Mouse (Mus musculus): ENCODE results near the gene Lrrk2. TPM values are rescaled to one million over a fixed set of nuclear protein-coding genes. Genes with fewer than 3 reads are reported as not detected.
A peak's percentile ranks its signal among the peaks of the same experiment; 100 is the strongest.
"Not testable (repeated sequence)": the region's sequence is repeated elsewhere in the genome, so short reads cannot be mapped to it uniquely, and the experiment has no call there.

The Lrrk2 gene
- polyA plus RNA-seq, 1 experiment from 2014 or later, result 8.3 TPM

- no peaks in the 10 kb centered on the region for H3K36me3 ChIP-seq (ENCODE audit: insufficient read depth)
- H3K27me3 ChIP-seq (ENCODE audit: insufficient read depth, low read length), result no peaks in the 10 kb centered on the region
- no peaks in the 10 kb centered on the region for H3K9me3 ChIP-seq (ENCODE audit: low read depth, low read length)
- H3K9ac ChIP-seq, result no peak overlapping the region
- 79% methylated on average over 4 of the region's 4 CpGs for WGBS
- no peak overlapping the region for H3K4me3 ChIP-seq (ENCODE audit: low read depth, low read length)
- DNase-seq, result no peak
- no peak overlapping the region for H3K27ac ChIP-seq (ENCODE audit: low read depth)
- ATAC-seq (ENCODE audit: insufficient read depth), result no peak
- no peak for TF ChIP-seq CTCF (IDR thresholded peaks at IDR 0.05; ENCODE audit: low read depth)
- no peak overlapping the region for H3K4me2 ChIP-seq
- no peaks in the 10 kb centered on the region for H3K4me1 ChIP-seq (ENCODE audit: insufficient read depth)
Observed at GRCm38 (mm10) chr15:91806463-91806862, 133.5 kb downstream of the Lrrk2 start.

GRCm38 (mm10) chr15:91835319-91835718, 162.3 kb downstream of the Lrrk2 start:
- Histone ChIP-seq H3K9ac (no peak overlapping the region), H3K36me3 (ENCODE audit: insufficient read depth) (no peaks in the 10 kb centered on the region), H3K4me1 (ENCODE audit: insufficient read depth) (no peaks in the 10 kb centered on the region), H3K9me3 (ENCODE audit: low read depth, low read length) (no peaks in the 10 kb centered on the region), H3K27me3 (ENCODE audit: insufficient read depth, low read length) (no peaks in the 10 kb centered on the region), H3K27ac (ENCODE audit: low read depth) (no peak overlapping the region), H3K4me3 (ENCODE audit: low read depth, low read length) (no peak overlapping the region), H3K4me2 (no peak overlapping the region)
- WGBS, result 70% methylated on average over 6 of the region's 6 CpGs
- ATAC-seq (ENCODE audit: insufficient read depth), result no peak
- DNase-seq, result no peak
- TF ChIP-seq CTCF (IDR thresholded peaks at IDR 0.05; ENCODE audit: low read depth), result no peak

DNA sequence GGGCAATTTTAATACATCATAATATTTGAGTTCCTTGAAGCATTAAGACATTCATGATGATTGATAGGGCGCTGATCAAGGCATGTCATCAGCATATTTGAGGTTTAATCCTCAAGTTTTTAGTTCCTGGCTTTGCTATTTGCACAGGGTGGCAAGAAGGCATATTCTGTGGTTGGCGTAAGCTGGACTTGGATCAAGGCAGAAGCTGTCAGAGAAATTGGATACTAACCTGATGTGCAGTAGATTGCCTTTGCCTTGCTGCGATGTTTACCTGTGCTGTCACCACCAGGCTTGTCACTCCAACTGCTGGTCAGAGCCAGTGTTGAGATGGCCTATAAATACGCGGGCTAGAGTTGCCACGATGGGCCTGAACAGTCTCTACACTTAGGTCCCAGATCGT, 165.0 kb downstream of the Lrrk2 start, which contains the start of gene Smgc:
Gene Smgc (plus strand): TSS at position 301 of the 400 bp plus-strand sequence.
- Histone ChIP-seq H3K27me3 (ENCODE audit: insufficient read depth, low read length) (no peaks in the 10 kb centered on the region), H3K36me3 (ENCODE audit: insufficient read depth) (no peaks in the 10 kb centered on the region), H3K4me1 (ENCODE audit: insufficient read depth) (no peaks in the 10 kb centered on the region), H3K9ac (no peak within 1 kb of the TSS), H3K4me3 (ENCODE audit: low read depth, low read length) (no peak within 1 kb of the TSS), H3K27ac (ENCODE audit: low read depth) (no peak within 1 kb of the TSS), H3K9me3 (ENCODE audit: low read depth, low read length) (no peaks in the 10 kb centered on the region), H3K4me2 (no peak within 1 kb of the TSS)
- DNase-seq, result no peak
- ATAC-seq (ENCODE audit: insufficient read depth), result no peak
- 79% methylated on average over 7 of the region's 7 CpGs for WGBS
- TF ChIP-seq CTCF (IDR thresholded peaks at IDR 0.05; ENCODE audit: low read depth), result no peak

DNA sequence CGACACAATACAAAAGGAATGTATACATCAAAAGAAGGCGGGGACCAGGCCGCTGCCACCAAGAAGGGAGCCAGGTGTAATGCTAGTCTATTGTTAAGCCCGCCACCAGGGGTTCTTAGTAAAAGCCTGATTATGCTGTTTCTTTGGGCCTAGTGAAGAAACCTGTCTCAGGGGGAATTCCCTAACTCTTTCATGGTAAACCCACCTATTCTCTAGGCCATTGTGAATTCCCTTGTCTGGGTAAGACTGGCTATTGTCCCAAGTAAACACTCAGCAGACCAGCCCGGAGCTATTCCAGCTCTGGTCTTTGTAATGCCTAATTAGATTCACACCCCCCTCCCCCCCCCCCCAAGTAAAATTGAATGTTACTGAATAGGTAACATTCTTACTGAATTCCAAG, 191.2 kb downstream of the Lrrk2 start:
- H3K9ac ChIP-seq; H3K9me3 ChIP-seq (ENCODE audit: low read depth, low read length); H3K4me1 ChIP-seq (ENCODE audit: insufficient read depth); H3K27ac ChIP-seq (ENCODE audit: low read depth); H3K27me3 ChIP-seq (ENCODE audit: insufficient read depth, low read length); H3K4me2 ChIP-seq; ATAC-seq (ENCODE audit: insufficient read depth); H3K36me3 ChIP-seq (ENCODE audit: insufficient read depth); H3K4me3 ChIP-seq (ENCODE audit: low read depth, low read length): not testable (repeated sequence)
- 41% methylated on average over 5 of the region's 5 CpGs for WGBS
- DNase-seq, result peak; percentile 2

Other genes starting within 250 kb of the Lrrk2 start
- gene Slc2a13, start 99.9 kb upstream of the Lrrk2 start, polyA plus RNA-seq (2014; fragmentation: Nextera tagmentation; extraction: Ambion mirVana), result 1.5 and 1.9 TPM in 2 replicates
- gene Smgc, start 165.1 kb downstream of the Lrrk2 start, polyA plus RNA-seq (2014; fragmentation: Nextera tagmentation; extraction: Ambion mirVana), result not detected in 2 replicates